15 mouse cellular contexts compared by ENCODE assay signal in the genomic region with DNA sequence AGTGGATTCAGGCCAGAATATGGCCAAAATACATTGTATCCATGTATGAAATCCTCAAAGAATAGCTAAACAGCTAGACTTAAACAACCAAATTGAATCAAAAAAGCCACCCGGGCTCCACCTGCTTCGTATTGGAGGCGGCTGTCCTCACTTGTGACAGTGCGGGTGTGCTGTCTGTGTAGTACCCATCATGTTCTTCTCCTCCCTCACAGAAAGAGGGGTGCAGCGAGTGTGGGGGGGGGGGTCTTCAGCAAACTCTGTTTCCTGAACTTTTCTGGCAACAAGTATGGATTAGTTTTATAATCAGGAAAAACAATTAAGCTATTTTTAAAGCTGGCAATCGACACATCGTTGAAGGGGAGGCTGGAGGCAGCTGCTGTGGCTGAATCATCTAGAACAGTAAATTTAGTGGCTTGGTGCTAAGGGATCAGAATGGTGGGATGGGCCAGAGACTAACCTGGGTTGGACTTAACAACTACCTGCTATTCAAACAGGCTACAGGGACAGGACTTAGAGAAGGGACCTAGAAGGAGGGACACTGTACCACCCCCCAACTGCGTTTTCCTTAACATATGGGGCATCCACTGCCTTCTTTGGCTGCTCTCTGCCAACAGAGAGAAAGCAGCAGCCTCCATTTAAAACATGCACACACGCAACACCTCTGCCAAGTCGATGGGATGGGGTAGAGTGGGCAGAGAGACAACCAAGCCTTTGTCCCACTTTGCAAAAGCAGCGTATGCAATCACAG.
A peak's percentile ranks its signal among the peaks of the same experiment; 100 is the strongest.
DNase-seq lines count a peak whose midpoint lies in the region.
"Had no signal": no experiment of that assay in that cellular context is flagged by ENCODE, and none has a peak within 500 bp of the region (broad histone marks: within the 10 kb centered on the region; RNA-seq: fewer than 3 reads in every experiment).

No protein-coding gene starts in this region.

- DNase-seq in layer of hippocampus, adult 11-12 months (ENCODE audit: low spot score), result peak; percentile 66
- DNase-seq in layer of hippocampus, adult 9-10 months (ENCODE audit: low spot score), result no peak
- DNase-seq in frontal cortex, postnatal 36 days (ENCODE audit: low spot score in 2 of 2), result peak; percentile 70 to 79
- peak; percentile 52 to 56 for DNase-seq in layer of hippocampus, postnatal 14 days (ENCODE audit: low spot score in 2 of 2)
- DNase-seq in right cerebral cortex, postnatal 14 days, result peak; percentile 22
- DNase-seq in thymus, postnatal 10 days (ENCODE audit: low spot score in 2 of 2), result no peak
- no peak for DNase-seq in embryo, embryonic 10 days (ENCODE audit: low spot score)
- DNase-seq: adrenal gland, postnatal 25 days; cerebellum, adult 8-10 months; heart, adult 2 months; kidney, adult 2 months; kidney, postnatal 4 days; lung, postnatal 10 days; midbrain, embryonic 14.5 days; thymus, postnatal 36 days had no signal

Comparison
In these comparisons a context has a peak if more than half of its experiments do, and no peak if none do; other contexts are left out.
1. DNase-seq: peak in layer of hippocampus, adult 11-12 months (single experiment), frontal cortex, postnatal 36 days (2 of 2), layer of hippocampus, postnatal 14 days (2 of 2) and right cerebral cortex, postnatal 14 days (single experiment); none in layer of hippocampus, adult 9-10 months (single experiment), thymus, postnatal 10 days (0 of 2) and embryo, embryonic 10 days (single experiment).